Mouse (Mus musculus) right cerebral cortex, postnatal 14 days (tissue): ENCODE results near the gene Tapt1.

ENCODE experiments used
- DNase-seq: peaks from one replicate; pipeline ENCODE4 v3.0.0; 2022

Gene Tapt1

GRCm38 (mm10) chr5:44228756-44229155 is 2.3 kb upstream of the Tapt1 start:
- DNase-seq, result no peak

DNA sequence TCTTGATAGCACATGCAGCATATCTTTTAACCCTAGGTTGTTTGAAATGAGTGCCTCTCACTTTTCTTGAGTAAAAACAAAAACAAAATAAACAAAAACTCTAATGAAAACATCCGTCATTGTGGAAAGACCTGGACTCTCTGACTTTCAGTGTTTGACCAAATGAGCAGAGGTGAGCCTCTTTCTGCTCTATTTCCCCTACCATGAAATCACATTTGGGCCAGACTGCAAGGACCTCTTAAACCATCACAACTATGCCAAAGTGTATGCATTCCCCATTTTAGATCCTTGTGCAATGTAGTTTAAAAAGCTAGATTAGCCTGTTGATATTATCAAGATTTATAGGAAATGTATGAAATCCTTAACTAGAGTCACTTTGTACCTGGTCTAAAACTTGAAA is 1.9 kb upstream of the Tapt1 start:
- no peak for DNase-seq

- DNase-seq, result no peak
Observed at GRCm38 (mm10) chr5:44227462-44227840, 1.0 kb upstream of the Tapt1 start.

DNA sequence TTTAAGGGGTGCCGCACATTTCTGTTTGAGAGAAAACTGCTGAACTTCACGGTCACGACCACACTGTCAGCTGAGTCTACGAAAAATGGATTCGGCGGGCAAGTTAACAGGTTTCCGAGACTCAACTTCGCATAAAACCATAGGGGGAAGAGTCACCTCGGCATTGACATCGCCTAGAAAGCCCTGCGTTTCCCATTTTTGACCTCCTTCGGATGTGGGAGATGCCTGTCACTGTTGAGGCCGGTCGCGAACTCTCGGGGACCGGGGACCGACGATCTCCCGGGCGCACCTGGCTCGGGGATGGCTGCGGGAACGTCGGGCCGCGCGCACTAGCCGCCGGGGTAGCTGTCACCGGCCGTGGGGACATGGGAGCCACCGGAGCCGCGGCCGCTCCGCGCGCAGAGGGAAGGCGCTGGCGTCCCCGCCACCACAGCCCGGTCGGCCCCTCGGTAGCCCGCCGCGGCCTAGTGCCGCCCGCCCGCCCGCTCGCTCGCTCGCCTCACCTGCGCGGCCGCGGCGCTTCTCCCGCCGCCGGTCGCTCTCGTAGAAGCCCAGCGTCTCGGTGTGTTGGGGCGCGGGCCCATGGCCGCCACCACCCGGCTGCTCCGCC is 410 bp downstream of the Tapt1 start:
- peak; percentile 29 for DNase-seq

DNA sequence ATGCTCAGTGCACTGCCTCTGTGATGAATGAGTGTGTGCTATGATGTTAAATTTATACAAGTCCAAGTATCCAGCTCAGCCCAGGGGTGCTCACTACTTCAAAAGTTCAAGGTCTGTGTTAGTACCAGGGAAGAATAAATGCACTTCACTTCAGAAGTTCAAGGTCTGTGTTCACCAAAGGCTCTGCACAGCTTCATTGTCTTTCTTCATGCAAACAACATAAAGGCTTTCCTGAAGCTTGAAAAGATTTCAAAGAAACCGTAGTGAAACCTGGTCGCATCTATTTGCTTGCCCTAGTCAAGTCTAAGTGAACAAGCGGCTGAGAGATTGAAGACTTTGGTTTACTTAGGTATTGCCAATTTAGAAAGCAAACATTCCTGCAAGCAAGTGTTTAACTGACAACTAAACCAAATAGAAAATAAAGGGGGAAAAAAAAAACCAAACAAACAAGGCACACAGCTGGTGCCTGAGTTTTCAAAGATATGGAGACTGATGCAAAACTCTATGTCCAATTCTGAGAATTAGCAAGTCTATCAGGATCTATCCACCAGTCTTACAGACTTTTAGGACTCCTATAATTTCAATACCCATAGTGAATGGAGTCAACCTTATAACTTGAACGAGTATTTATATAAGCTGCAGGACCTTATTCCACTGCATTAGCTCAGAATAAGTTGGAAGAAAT is 1.4 kb downstream of the Tapt1 start:
- no peak for DNase-seq

GRCm38 (mm10) chr5:44224251-44224650 is 2.2 kb downstream of the Tapt1 start:
- DNase-seq, result no peak

DNA sequence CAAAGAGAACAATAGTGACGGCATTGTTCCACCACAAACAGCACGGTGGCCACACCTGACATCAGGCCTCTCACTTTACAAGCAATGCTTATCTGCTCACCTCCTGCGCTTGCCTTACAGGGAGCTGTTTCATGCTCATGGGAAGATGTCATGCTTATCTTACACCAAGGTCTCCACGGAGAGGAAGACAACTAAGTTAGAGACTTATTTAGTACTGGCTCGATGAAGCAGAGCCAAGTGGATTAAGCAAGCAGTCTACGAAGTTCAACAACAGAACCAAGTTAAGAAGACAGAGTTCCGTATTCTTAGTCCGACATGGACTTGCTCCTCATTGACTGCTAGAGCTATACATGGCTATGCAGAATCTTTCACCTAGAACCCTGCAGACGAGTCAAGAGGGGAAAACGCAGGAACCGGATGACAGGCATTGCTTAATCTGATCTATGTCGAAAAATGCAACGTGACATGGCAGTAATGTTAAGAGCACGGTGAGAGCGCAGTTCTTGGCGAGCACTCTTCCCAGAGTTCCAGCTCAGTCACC is 3.0 kb downstream of the Tapt1 start:
- no peak for DNase-seq

- DNase-seq, result no peak
Observed at GRCm38 (mm10) chr5:44220430-44220829, 6.0 kb downstream of the Tapt1 start.

GRCm38 (mm10) chr5:44219871-44220270 is 6.6 kb downstream of the Tapt1 start:
- no peak for DNase-seq

DNA sequence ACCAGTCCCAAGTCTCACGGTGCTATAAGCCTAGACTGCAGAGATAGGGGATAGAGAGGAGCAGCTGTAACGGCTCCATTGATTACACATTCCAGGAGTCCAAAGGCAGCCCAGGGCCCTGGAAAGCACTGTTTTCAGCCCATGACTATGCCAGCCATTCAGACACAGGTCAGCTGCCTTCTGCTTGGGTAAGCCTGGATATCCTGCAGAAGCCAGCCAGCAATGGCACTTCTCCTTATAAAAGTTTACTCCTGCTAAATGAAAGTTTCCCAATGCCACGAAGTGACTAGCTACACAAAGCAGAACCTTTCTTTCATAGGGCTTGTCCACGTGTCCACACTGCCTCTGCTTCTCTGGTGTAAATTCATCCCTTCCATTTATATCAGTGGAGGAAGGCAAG is 7.9 kb downstream of the Tapt1 start:
- no peak for DNase-seq

- no peak for DNase-seq
Observed at GRCm38 (mm10) chr5:44217685-44218041, 8.8 kb downstream of the Tapt1 start.

DNA sequence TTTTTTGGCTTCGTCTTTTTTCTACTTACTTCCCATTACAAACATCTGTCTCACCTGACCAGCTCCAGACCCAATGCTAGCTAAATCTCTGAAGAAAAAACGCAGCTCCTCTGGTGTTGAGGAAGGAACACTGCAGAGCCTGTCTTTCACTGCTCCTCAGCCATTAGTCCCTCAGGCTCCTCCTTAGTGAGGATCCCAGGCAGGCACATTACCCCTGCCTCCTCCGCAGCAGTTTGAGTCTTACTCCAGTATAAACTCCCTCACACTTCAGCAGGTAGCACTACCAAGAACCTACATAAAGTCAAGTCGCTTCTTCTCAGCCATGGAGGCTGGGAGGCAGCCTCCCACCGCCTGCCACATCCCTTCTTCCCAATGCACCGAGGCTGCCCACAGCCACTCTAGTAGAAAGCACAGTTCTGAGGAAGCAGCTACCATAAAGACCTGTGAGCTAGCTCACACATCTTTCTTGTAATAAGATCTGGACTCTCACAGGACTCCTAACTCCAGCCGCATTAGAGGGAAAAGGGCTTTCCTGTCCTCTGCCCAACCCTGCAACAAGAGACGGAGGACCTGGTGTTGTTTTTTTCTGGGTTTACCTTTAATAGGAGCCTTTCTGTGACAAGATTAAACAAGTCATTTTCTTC is 9.3 kb downstream of the Tapt1 start:
- no peak for DNase-seq

- no peak for DNase-seq
Observed at GRCm38 (mm10) chr5:44215118-44215517, 11.3 kb downstream of the Tapt1 start.

DNA sequence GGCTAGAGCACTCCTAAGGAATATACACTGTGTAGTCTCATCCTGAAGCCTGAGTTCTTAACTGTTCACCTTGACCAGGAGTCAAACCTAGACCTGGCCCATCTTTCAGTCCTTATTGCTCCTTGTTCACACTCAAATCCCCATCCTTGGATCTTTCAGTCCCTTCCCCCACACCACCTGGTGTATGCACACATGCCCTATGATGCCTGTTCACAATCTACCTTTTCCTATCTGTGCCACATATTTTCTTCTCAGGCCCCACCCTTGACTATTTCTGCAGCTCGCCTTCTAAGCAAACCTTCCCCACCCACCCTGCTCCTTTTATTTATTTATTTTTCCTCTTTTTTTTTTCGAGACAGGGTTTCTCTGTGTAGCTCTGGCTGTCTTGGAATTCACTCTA is 12.4 kb downstream of the Tapt1 start:
- no peak for DNase-seq

GRCm38 (mm10) chr5:44213391-44213790 is 13.0 kb downstream of the Tapt1 start:
- DNase-seq, result no peak

- DNase-seq, result no peak
Observed at GRCm38 (mm10) chr5:44211818-44212465, 14.5 kb downstream of the Tapt1 start.

- no peak for DNase-seq
Observed at GRCm38 (mm10) chr5:44207286-44207685, 19.1 kb downstream of the Tapt1 start.

DNA sequence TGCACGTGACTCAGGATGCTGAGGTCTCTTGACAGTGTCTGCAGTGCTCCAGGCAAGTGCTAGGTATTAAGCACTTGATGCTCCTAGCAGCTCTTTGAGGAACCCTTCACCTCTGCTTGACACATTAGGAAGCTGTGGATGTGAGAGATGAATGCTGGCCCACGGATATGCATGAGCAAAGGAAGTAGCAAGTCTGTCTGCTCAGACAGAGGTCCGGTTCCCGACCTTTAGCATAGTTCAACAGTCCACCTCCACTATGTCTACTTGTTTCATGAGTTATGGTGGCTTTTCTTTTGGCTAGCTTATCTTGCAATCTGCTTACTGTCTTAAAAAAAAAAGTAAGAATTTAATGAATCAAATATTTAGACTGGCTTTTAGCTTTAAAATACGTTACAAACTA is 19.8 kb downstream of the Tapt1 start:
- DNase-seq, result no peak

DNA sequence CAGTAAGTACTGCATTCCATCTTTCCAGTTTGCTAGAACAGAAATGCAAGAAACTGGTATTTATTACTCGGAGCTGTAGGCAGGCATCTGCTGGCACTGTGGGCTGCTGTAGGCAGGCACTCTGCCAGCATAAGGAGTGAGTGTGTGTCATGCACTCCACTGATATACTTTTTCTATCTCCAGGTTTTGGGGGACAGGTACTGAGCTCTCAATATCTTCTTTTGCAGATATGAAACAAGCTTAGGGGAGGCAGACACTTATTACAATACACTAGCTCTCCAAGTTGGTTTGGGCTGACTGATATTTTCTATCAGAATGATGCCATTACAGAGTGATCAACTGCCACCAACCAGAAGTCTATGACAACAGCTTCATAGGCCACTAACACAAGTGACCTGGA is 23.0 kb downstream of the Tapt1 start:
- DNase-seq, result peak; percentile 45

GRCm38 (mm10) chr5:44201665-44202064 is 24.8 kb downstream of the Tapt1 start:
- no peak for DNase-seq

DNA sequence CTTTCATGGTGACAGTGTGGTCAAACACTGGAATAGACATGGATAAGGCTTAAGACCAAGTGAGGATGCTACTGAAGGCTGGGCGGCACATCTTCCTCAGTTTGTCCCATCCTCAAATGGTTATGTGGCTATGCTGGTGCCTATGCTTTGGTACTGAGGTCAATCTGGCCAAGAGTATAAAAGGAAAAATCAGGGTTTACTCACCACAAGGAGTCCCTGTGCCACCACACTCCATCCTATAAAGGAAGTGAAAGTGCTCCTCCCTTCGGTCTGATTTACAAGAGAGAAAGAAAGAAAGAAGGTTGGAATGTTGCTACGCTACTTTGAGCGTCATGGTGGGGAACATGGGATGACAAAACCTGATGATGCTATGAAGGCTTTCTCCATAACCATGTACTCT is 27.3 kb downstream of the Tapt1 start:
- no peak for DNase-seq

GRCm38 (mm10) chr5:44198471-44198870 is 28.0 kb downstream of the Tapt1 start:
- DNase-seq, result no peak

DNA sequence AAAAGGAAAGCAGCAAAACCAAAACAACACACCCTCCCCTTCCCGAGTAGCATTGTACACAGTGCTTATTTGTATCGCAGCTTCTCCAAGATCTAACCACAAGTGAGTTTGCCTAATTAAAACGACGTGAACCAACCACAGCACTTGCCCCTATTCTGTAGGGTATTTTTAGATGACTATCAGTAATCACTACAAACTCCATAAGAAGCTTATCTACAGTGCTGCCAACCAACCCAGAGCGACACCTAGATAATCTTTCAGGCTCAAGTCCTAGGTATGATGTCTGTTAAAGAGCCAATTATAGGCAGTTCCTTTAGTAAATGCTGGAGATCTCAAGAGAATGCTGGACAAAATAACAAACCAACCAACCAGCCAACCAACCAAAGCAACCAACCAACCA is 28.6 kb downstream of the Tapt1 start:
- DNase-seq, result no peak

DNA sequence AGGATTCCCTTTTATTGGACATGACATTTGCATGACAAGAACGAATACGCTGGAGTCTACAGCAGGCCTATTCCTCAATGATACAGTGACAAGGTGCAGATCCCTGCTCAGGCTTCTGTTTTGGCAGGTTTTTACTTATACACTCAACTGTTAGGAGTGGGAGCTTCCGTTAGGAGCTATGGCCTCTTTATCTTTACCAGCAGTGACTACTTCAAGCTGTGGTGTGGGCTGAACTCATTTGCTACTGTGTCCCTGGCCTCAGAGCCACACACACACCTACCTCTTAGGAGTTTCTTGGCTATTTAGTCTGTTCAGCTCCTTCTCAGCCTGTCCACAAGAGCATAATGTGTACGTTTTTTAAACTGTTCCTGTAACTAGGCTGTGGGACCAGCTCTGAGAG is 30.3 kb downstream of the Tapt1 start:
- no peak for DNase-seq
